Comparison of ENCODE assay signal across 31 mouse cellular contexts in genomic region chr5:149926786-149927185, GRCm38 (mm10).
DNase-seq lines count a peak whose midpoint lies in the region; ATAC-seq and TF ChIP-seq lines count a peak whose summit lies in the region.
"Had no signal": no experiment of that assay in that cellular context is flagged by ENCODE, and none has a peak within 500 bp of the region (broad histone marks: within the 10 kb centered on the region; RNA-seq: fewer than 3 reads in every experiment).

No protein-coding gene starts in this region.

- H3K9ac ChIP-seq in forebrain, postnatal 0 days, result no peak overlapping the region
- H3K9ac ChIP-seq: embryonic facial prominence, embryonic 12.5 days; forebrain, embryonic 15.5 days; heart, embryonic 13.5 days; hindbrain, embryonic 14.5 days; limb, embryonic 12.5 days; liver, embryonic 15.5 days; lung, embryonic 14.5 days; stomach, embryonic 15.5 days had no signal

- peak; percentile 85 for ATAC-seq in forebrain, postnatal 0 days
- ATAC-seq: activated CD4-positive, CD25-positive, alpha-beta regulatory T cell, adult 4 months; forebrain, embryonic 15.5 days; inflammation-experienced regulatory T-cells, adult 6 months had no signal

- H3K36me3 ChIP-seq in forebrain, postnatal 0 days (ENCODE audit: insufficient read depth), result no peaks in the 10 kb centered on the region
- H3K36me3 ChIP-seq in forebrain, embryonic 10.5 days (replicated peaks), result no peaks in the 10 kb centered on the region
- H3K36me3 ChIP-seq: embryonic facial prominence, embryonic 12.5 days; forebrain, embryonic 15.5 days; heart, embryonic 13.5 days; limb, embryonic 12.5 days; liver, embryonic 15.5 days; stomach, embryonic 15.5 days had no signal

- H3K4me1 ChIP-seq in forebrain, postnatal 0 days (ENCODE audit: insufficient read depth), result no peaks in the 10 kb centered on the region; the same call in 1 of the 2 replicates
- peaks cover 6% of the 10 kb centered on the region for H3K4me1 ChIP-seq in forebrain, embryonic 10.5 days
- H3K4me1 ChIP-seq: embryonic facial prominence, embryonic 12.5 days; heart, embryonic 13.5 days; limb, embryonic 12.5 days; liver, embryonic 15.5 days; stomach, embryonic 15.5 days had no signal

- DNase-seq in forebrain, postnatal 0 days, result peak; percentile 64
- no peak for DNase-seq in forebrain, embryonic 10.5 days (ENCODE audit: extremely low spot score, low spot score)
- peak; percentile 15 for DNase-seq in layer of hippocampus, adult 9-11 months
- DNase-seq in layer of hippocampus, postnatal 36 days, result no peak
- DNase-seq in right cerebral cortex, adult 2 months (ENCODE audit: low spot score in 2 of 2), result peak; percentile 37 to 42
- DNase-seq in right cerebral cortex, postnatal 4 days, result no peak
- DNase-seq in adrenal gland, postnatal 36 days, result no peak
- no peak for DNase-seq in urinary bladder, postnatal 25 days (ENCODE audit: low spot score)
- DNase-seq: adrenal gland, adult 2 months; cerebellum, adult 11 months; cerebellum, adult 9-10 months; cerebellum, postnatal 36 days; embryo, embryonic 11 days; gastrocnemius, postnatal 10 days; heart, postnatal 10 days; kidney, adult 11 months; kidney, postnatal 14 days; lung, embryonic 14.5 days; lung, postnatal 14 days; midbrain, embryonic 14.5 days; thymus, postnatal 14 days had no signal

- H3K9me3 ChIP-seq in forebrain, postnatal 0 days (ENCODE audit: low read length), result no peaks in the 10 kb centered on the region
- no peaks in the 10 kb centered on the region for H3K9me3 ChIP-seq in forebrain, embryonic 10.5 days
- H3K9me3 ChIP-seq: embryonic facial prominence, embryonic 12.5 days; forebrain, embryonic 15.5 days; heart, embryonic 13.5 days; limb, embryonic 12.5 days; liver, embryonic 15.5 days; stomach, embryonic 15.5 days had no signal

- H3K27ac ChIP-seq in forebrain, postnatal 0 days (ENCODE audit: low read depth, low read length), result no peak overlapping the region
- no peak overlapping the region for H3K27ac ChIP-seq in forebrain, embryonic 10.5 days
- H3K27ac ChIP-seq: embryonic facial prominence, embryonic 12.5 days; forebrain, embryonic 15.5 days; heart, embryonic 13.5 days; hindbrain, embryonic 14.5 days; limb, embryonic 12.5 days; liver, embryonic 15.5 days; stomach, embryonic 15.5 days had no signal

- TF ChIP-seq CTCF in forebrain, postnatal 0 days (IDR thresholded peaks at IDR 0.05; ENCODE audit: low read depth), result no peak

- no peak overlapping the region for H3K4me2 ChIP-seq in forebrain, postnatal 0 days (ENCODE audit: low read depth)
- H3K4me2 ChIP-seq: embryonic facial prominence, embryonic 12.5 days; forebrain, embryonic 15.5 days; heart, embryonic 13.5 days; hindbrain, embryonic 14.5 days; limb, embryonic 12.5 days; liver, embryonic 15.5 days; lung, embryonic 14.5 days; stomach, embryonic 15.5 days had no signal

- WGBS in forebrain, postnatal 0 days, result 48% methylated on average over 2 of the region's 2 CpGs
- 85% methylated on average over 2 of the region's 2 CpGs for WGBS in forebrain, embryonic 10.5 days

- no peaks in the 10 kb centered on the region for H3K27me3 ChIP-seq in forebrain, postnatal 0 days (ENCODE audit: insufficient read depth, low read length)
- H3K27me3 ChIP-seq in forebrain, embryonic 10.5 days (ENCODE audit: poor library complexity, severe bottlenecking), result no peaks in the 10 kb centered on the region
- H3K27me3 ChIP-seq: CH12.LX; embryonic facial prominence, embryonic 12.5 days; forebrain, embryonic 15.5 days; heart, embryonic 13.5 days; limb, embryonic 12.5 days; liver, embryonic 15.5 days; stomach, embryonic 15.5 days had no signal

- H3K4me3 ChIP-seq in forebrain, postnatal 0 days (ENCODE audit: low read depth, low read length), result no peak overlapping the region
- no peak overlapping the region for H3K4me3 ChIP-seq in forebrain, embryonic 10.5 days
- H3K4me3 ChIP-seq: embryonic facial prominence, embryonic 12.5 days; forebrain, embryonic 15.5 days; heart, embryonic 13.5 days; limb, embryonic 12.5 days; liver, embryonic 15.5 days; stomach, embryonic 15.5 days had no signal

Comparison
In these comparisons a context has a peak if more than half of its experiments do, and no peak if none do; other contexts are left out.
1. DNase-seq: peak in forebrain, postnatal 0 days (single experiment), layer of hippocampus, adult 9-11 months (single experiment) and right cerebral cortex, adult 2 months (2 of 2); none in forebrain, embryonic 10.5 days (single experiment), layer of hippocampus, postnatal 36 days (0 of 2), right cerebral cortex, postnatal 4 days (single experiment), adrenal gland, postnatal 36 days (0 of 2) and urinary bladder, postnatal 25 days (single experiment).